Mouse (Mus musculus): Measurements from ENCODE around the gene Ssbp3. TPM values are rescaled to one million over a fixed set of nuclear protein-coding genes. Genes with fewer than 3 reads are reported as not detected.

Ssbp3 gene
- polyA plus RNA-seq, 1 experiment, result 121 TPM

- Histone ChIP-seq H3K27ac (ENCODE audit: insufficient read depth, low read length) (no peak overlapping the region), H3K4me1 (ENCODE audit: control insufficient read depth, insufficient read depth, low read length) (peaks cover 5% of the 10 kb centered on the region), H3K4me3 (ENCODE audit: insufficient read depth, low read length) (no peak overlapping the region)
- TF ChIP-seq CTCF (IDR thresholded peaks at IDR 0.05; ENCODE audit: extremely low read depth, insufficient read depth, low read length) (no peak), POLR2A (IDR thresholded peaks at IDR 0.05; ENCODE audit: extremely low read depth, insufficient read depth, low read length) (no peak)
Observed at GRCm38 (mm10) chr4:106976576-106976975, 66.1 kb downstream of the Ssbp3 start.

DNA sequence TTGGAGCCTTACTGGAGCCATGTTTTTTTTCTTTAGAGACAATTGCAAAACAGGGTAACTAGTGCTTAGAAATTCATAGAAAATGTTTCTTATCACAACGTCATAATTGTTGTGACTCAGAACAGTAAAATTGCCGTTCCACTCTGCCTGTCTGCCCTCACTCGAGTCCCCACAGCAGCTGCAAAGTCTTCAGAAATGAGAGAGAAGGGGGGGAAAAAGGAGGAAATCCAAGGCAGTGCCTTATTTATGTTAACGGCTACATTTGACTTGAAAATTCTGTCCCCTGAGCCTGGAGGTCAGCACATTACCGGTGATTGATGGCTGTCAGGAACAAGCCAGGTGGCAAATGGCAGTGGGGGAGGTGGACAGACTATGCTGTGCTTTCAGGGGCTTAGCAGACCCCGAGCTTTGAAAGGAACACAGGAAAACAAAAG, 66.7 kb downstream of the Ssbp3 start:
- TF ChIP-seq POLR2A (IDR thresholded peaks at IDR 0.05; ENCODE audit: extremely low read depth, insufficient read depth, low read length) (no peak), CTCF (IDR thresholded peaks at IDR 0.05; ENCODE audit: extremely low read depth, insufficient read depth, low read length) (no peak)
- H3K4me1 ChIP-seq (ENCODE audit: control insufficient read depth, insufficient read depth, low read length), result peaks cover 5% of the 10 kb centered on the region
- H3K4me3 ChIP-seq (ENCODE audit: insufficient read depth, low read length), result no peak overlapping the region
- no peak overlapping the region for H3K27ac ChIP-seq (ENCODE audit: insufficient read depth, low read length)

GRCm38 (mm10) chr4:106978376-106978775, 67.9 kb downstream of the Ssbp3 start:
- H3K4me3 ChIP-seq (ENCODE audit: insufficient read depth, low read length), result no peak overlapping the region
- H3K27ac ChIP-seq (ENCODE audit: insufficient read depth, low read length), result no peak overlapping the region
- peaks cover 5% of the 10 kb centered on the region for H3K4me1 ChIP-seq (ENCODE audit: control insufficient read depth, insufficient read depth, low read length)
- TF ChIP-seq CTCF (IDR thresholded peaks at IDR 0.05; ENCODE audit: extremely low read depth, insufficient read depth, low read length) (no peak), POLR2A (IDR thresholded peaks at IDR 0.05; ENCODE audit: extremely low read depth, insufficient read depth, low read length) (no peak)

- Histone ChIP-seq H3K4me3 (ENCODE audit: insufficient read depth, low read length) (no peak overlapping the region), H3K27ac (ENCODE audit: insufficient read depth, low read length) (no peak overlapping the region), H3K4me1 (ENCODE audit: control insufficient read depth, insufficient read depth, low read length) (peaks cover 9% of the 10 kb centered on the region)
- no peak for TF ChIP-seq POLR2A (IDR thresholded peaks at IDR 0.05; ENCODE audit: extremely low read depth, insufficient read depth, low read length)
- no peak for TF ChIP-seq CTCF (IDR thresholded peaks at IDR 0.05; ENCODE audit: extremely low read depth, insufficient read depth, low read length)
Observed at GRCm38 (mm10) chr4:106980669-106981068, 70.2 kb downstream of the Ssbp3 start.

GRCm38 (mm10) chr4:106981385-106982103, 71.0 kb downstream of the Ssbp3 start:
- peaks cover 9% of the 10 kb centered on the region for H3K4me1 ChIP-seq (ENCODE audit: control insufficient read depth, insufficient read depth, low read length)
- no peak for TF ChIP-seq CTCF (IDR thresholded peaks at IDR 0.05; ENCODE audit: extremely low read depth, insufficient read depth, low read length)
- no peak for TF ChIP-seq POLR2A (IDR thresholded peaks at IDR 0.05; ENCODE audit: extremely low read depth, insufficient read depth, low read length)
- no peak overlapping the region for H3K27ac ChIP-seq (ENCODE audit: insufficient read depth, low read length)
- no peak overlapping the region for H3K4me3 ChIP-seq (ENCODE audit: insufficient read depth, low read length)

DNA sequence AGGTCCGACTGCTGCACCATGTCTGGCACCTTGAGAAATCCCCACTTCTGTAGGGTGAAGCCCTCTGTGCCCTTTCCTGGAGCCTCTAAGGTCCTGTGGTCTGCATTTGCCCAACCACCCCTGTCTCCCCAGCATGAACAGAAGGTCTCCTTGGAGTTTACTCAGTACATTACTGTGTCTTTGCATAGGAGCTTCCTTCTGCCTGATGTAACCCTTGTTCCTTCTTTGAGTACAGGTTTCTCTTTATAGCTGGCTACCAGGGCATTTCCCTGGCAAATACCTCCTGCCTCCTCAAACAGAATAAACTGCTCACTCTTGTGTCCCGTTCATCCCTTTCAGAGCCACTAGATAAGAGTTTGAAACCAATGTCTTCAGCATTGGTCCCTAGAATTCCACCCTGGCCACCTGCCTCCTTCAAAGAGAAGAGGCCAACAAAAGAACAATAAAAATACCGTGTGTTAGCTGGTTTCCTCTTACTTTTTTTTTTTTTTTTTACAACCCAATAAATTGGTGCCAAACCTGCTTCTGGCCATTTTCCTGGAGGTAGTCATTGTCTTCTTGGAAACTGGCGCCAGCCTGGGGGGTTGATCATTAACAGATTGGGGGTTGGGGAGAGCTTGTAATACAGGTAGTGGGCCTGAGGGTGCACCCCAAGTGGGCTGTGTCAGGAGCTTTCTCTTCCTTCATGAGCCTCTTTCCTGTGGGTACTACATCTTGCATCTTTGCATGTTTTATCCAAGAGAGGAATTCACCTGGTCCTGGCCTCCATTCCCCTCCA, 72.0 kb downstream of the Ssbp3 start:
- H3K4me3 ChIP-seq (ENCODE audit: insufficient read depth, low read length), result no peak overlapping the region
- no peak overlapping the region for H3K27ac ChIP-seq (ENCODE audit: insufficient read depth, low read length)
- H3K4me1 ChIP-seq (ENCODE audit: control insufficient read depth, insufficient read depth, low read length), result peaks cover 9% of the 10 kb centered on the region
- TF ChIP-seq POLR2A (IDR thresholded peaks at IDR 0.05; ENCODE audit: extremely low read depth, insufficient read depth, low read length) (no peak), CTCF (IDR thresholded peaks at IDR 0.05; ENCODE audit: extremely low read depth, insufficient read depth, low read length) (no peak)

GRCm38 (mm10) chr4:106983908-106984515, 73.5 kb downstream of the Ssbp3 start:
- Histone ChIP-seq H3K4me3 (ENCODE audit: insufficient read depth, low read length) (no peak overlapping the region), H3K4me1 (ENCODE audit: control insufficient read depth, insufficient read depth, low read length) (peaks cover 6% of the 10 kb centered on the region), H3K27ac (ENCODE audit: insufficient read depth, low read length) (no peak overlapping the region)
- TF ChIP-seq POLR2A (IDR thresholded peaks at IDR 0.05; ENCODE audit: extremely low read depth, insufficient read depth, low read length) (no peak), CTCF (IDR thresholded peaks at IDR 0.05; ENCODE audit: extremely low read depth, insufficient read depth, low read length) (no peak)

- TF ChIP-seq POLR2A (IDR thresholded peaks at IDR 0.05; ENCODE audit: extremely low read depth, insufficient read depth, low read length) (no peak), CTCF (IDR thresholded peaks at IDR 0.05; ENCODE audit: extremely low read depth, insufficient read depth, low read length) (no peak)
- peaks cover 6% of the 10 kb centered on the region for H3K4me1 ChIP-seq (ENCODE audit: control insufficient read depth, insufficient read depth, low read length)
- H3K4me3 ChIP-seq (ENCODE audit: insufficient read depth, low read length), result no peak overlapping the region
- no peak overlapping the region for H3K27ac ChIP-seq (ENCODE audit: insufficient read depth, low read length)
Observed at GRCm38 (mm10) chr4:106985289-106985688, 74.8 kb downstream of the Ssbp3 start.

- peaks cover 6% of the 10 kb centered on the region for H3K4me1 ChIP-seq (ENCODE audit: control insufficient read depth, insufficient read depth, low read length)
- no peak overlapping the region for H3K27ac ChIP-seq (ENCODE audit: insufficient read depth, low read length)
- TF ChIP-seq CTCF (IDR thresholded peaks at IDR 0.05; ENCODE audit: extremely low read depth, insufficient read depth, low read length), result no peak
- no peak for TF ChIP-seq POLR2A (IDR thresholded peaks at IDR 0.05; ENCODE audit: extremely low read depth, insufficient read depth, low read length)
- H3K4me3 ChIP-seq (ENCODE audit: insufficient read depth, low read length), result no peak overlapping the region
Observed at GRCm38 (mm10) chr4:106985899-106986832, 75.7 kb downstream of the Ssbp3 start.

Data from cortical plate, adult 2 months (tissue).